Mouse (Mus musculus): ENCODE measurements around the gene Cuedc1.

- TF ChIP-seq POLR2A (IDR thresholded peaks at IDR 0.05; ENCODE audit: borderline replicate concordance, control insufficient read depth, low read depth, low read length): no peak
- no peak for TF ChIP-seq CTCF (IDR thresholded peaks at IDR 0.05; ENCODE audit: control insufficient read depth, insufficient read depth, low read length)
Measured at GRCm38 (mm10) chr11:88090293-88090692, 7.6 kb upstream of the Cuedc1 start.

Measured in bone marrow, adult 2 months (tissue).